Mouse (Mus musculus) G1E (cell line): Measurements from ENCODE around the gene Tuft1. TPM values are rescaled to one million over a fixed set of nuclear protein-coding genes. Genes with fewer than 3 reads are reported as not detected.
"Not testable (repeated sequence)": the region's sequence is repeated elsewhere in the genome, so short reads cannot be mapped to it uniquely, and the experiment has no call there.

Experiments used
- ATAC-seq: 2 replicates; pipeline ENCODE4 v1.8.0; 2016; ENCODE audit warnings: mild to moderate bottlenecking; ENCODE audit not compliant: insufficient number of reproducible peaks, poor library complexity, low FRiP score, severe bottlenecking; ENCODE audit errors: extremely low read depth
- DNase-seq: peaks from one replicate; pipeline ENCODE4 v3.0.0; 2012; ENCODE audit warnings: low spot score
- H3K27me3 ChIP-seq: 2 replicates; pipeline ENCODE4 v1.6.1; 2012; ENCODE audit warnings: mild to moderate bottlenecking, low read length, inconsistent platforms; ENCODE audit not compliant: insufficient read depth
- H3K36me3 ChIP-seq: replicated peaks from 2 replicates; pipeline ENCODE3; 2012; ENCODE audit warnings: mild to moderate bottlenecking, inconsistent platforms
- H3K4me1 ChIP-seq: 2 replicates; pipeline ENCODE4 v1.6.1; 2012; ENCODE audit warnings: low read depth, low read length, inconsistent platforms, mixed read lengths; ENCODE audit not compliant: insufficient read depth
- H3K4me3 ChIP-seq: 2 replicates; pipeline ENCODE4 v1.5.1; 2012; ENCODE audit warnings: low read depth, mild to moderate bottlenecking, inconsistent platforms, low read length, moderate library complexity, mixed read lengths
- H3K9me3 ChIP-seq: replicated peaks from 2 replicates; pipeline ENCODE4 v1.6.1; 2012; ENCODE audit warnings: inconsistent platforms
- CTCF ChIP-seq: IDR thresholded peaks from 2 replicates; pipeline ENCODE4 v1.5.1; 2012; ENCODE audit warnings: low read depth, low read length, inconsistent platforms, mixed read lengths
- POLR2AphosphoS5 ChIP-seq: IDR thresholded peaks from 2 replicates; pipeline ENCODE4 v1.6.1; 2012; ENCODE audit warnings: low read depth, low read length, inconsistent platforms; ENCODE audit not compliant: insufficient replicate concordance
- TAL1 ChIP-seq: conservative IDR thresholded peaks from 2 replicates; pipeline ENCODE4 v1.6.1; 2012; ENCODE audit warnings: low read depth, low read length, inconsistent platforms, mixed read lengths
- polyA plus RNA-seq: library from polyadenylated mRNA; stranded (reverse); fragments of >175 nt; gene quantifications from 2 replicates; pipeline ENCODE4 v1.2.3, GENCODE M21; 2012
- total RNA-seq, 2 experiments: library from RNA; stranded (forward) in 1 of 2; stranded (reverse) in 1 of 2; fragments of 200-1000 nt in 1 of 2; fragments of >200 nt in 1 of 2; fragmentation: Nextera tagmentation in 1 of 2; gene quantifications; 2 replicates each; pipeline ENCODE4 v1.2.3; 2014 to 2017

Tuft1 gene
- total and polyA plus RNA-seq, 3 experiments, result 4.1 to 14.7 (median 6.8) TPM

DNA sequence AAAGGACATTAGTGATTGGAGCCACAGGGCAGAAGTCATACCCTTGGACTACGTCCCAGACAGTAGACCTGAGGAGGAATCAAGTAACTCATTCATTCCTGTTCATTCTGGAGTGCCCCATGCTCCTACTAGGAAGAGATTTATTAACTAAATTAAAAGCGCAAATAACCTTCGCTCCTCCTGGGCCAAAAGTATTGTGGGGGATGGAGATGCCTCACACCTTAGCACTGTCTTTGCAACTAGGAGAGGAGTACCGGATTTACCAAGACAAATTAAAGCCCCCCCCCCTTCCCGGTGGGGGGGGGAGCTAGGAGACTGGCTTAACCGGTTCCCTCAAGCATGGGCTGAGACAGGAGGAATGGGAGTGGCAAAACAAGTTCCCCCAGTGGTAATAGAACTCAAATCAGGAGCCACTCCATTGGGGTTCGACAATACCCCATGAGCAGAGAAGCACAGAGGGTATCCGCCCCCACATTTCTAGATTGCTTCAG lies 20.7 kb upstream of the Tuft1 start:
- Histone ChIP-seq H3K4me1 (peaks cover 40% of the 10 kb centered on the region), H3K36me3 (no peaks in the 10 kb centered on the region), H3K27me3 (peaks cover 49% of the 10 kb centered on the region), H3K9me3 (no peaks in the 10 kb centered on the region), H3K4me3 (no peak overlapping the region)
- ATAC-seq (no peak), DNase-seq (no peak)
- no peak for TF ChIP-seq POLR2AphosphoS5
- TF ChIP-seq CTCF, result no peak

DNA sequence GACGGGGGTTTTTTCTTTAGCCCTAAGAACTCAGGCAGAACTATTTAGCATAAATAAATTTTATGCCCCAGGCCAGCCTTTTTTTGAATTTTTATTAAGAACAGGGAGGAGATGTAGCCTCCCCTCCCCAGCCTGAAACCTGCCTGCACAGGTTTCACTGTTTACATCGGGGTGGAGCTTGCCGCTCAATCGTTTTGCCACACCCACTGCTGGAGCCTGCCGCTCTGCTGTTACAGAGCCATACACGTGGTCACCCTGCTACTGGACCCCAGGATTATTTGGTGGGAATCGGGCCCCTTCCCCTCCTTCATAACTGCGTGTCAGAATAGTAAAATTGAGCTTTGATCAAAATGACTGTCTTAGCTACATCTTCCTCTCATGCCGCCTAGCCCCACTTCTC lies 16.4 kb upstream of the Tuft1 start:
- not testable (repeated sequence) for H3K4me3 ChIP-seq, H3K9me3 ChIP-seq, ATAC-seq, H3K36me3 ChIP-seq, DNase-seq
- Histone ChIP-seq H3K27me3 (peaks cover 30% of the 10 kb centered on the region), H3K4me1 (peaks cover 13% of the 10 kb centered on the region)

DNA sequence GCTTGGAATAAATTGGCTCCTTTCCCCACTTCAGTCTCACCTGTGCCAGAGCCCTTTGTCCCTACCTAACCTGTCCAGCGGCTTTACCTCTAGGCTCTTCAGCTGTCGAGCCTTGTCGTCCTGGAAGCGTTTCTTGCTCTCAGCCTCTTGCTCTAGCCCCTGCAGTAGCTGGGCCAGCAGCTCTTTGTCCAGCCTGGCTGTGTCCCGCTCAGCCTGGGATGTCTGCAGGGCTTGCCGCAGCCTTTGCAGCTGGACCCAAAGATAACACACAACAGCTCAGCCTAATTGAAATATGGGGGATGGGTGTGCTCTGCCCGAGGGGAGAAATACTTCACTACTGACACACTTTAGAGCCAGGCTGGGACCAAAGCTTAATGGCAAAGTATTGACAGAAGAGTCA lies 7.2 kb upstream of the Tuft1 start:
- peak; percentile 70 for TF ChIP-seq TAL1
- Histone ChIP-seq H3K4me3 (peak overlapping the region; percentile 8; the same call in 1 of the 2 replicates), H3K27me3 (peaks cover 14% of the 10 kb centered on the region), H3K4me1 (peaks cover 18% of the 10 kb centered on the region)
- not testable (repeated sequence) for H3K9me3 ChIP-seq, DNase-seq, H3K36me3 ChIP-seq
- ATAC-seq, result peak; percentile 88

DNA sequence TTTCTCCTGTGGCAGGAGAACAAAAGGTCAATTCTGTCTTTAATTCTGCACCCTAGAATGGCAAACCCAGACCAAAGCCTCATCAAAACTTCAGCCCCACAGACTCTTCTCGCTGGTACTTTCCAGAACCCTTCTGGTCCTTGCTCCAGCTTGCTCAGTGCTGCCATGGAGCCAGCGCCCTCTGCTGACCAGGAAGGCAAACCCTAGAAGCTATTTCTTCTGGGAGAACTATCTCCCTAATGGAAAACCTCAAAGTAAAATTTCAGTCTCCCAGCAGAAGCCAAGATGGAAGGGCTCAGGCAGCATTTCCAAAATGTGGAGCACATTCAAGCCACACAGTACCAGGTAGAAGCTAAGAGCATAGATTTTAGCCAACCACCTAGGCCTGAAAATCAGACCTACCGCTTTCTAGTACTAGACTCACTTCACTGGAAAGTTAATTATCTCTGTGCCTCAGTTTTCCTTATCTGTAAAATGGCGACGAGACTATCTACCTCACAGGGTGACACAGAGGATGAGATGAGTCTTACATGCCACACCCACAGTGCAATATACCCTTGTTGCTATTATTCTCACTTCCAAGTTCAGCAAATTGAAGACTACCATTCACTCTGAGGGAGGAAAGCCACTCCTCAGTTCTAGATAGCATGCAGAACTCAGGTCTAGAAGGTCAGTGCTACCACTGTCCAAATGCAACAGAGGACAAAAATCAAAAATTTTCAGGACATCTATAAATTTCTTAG lies 6.6 kb upstream of the Tuft1 start:
- H3K9me3 ChIP-seq, H3K4me3 ChIP-seq, ATAC-seq, DNase-seq, H3K36me3 ChIP-seq: not testable (repeated sequence)
- H3K27me3 ChIP-seq, result peaks cover 14% of the 10 kb centered on the region
- H3K4me1 ChIP-seq, result peaks cover 18% of the 10 kb centered on the region

DNA sequence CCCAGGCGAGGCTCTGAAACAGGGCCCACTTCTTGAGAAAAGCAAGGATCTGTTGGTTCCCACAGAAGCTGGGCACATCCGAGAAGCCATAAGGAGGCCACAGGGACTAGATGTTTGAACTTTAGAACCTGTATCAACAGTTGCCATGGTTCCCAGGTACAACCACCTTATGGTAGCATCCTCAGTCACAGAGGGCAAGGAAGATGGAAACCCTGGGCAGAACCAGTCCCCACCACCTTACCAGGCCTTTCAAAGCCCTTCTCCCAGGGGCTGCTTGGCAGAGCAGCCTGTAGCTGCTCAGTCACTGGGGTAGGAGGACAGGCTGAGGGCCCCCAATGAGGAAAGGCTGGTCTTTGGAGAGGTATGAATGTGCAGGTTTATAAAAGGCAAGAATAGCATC lies 2.2 kb upstream of the Tuft1 start:
- not testable (repeated sequence) for H3K4me3 ChIP-seq, ATAC-seq, H3K27me3 ChIP-seq, H3K9me3 ChIP-seq, H3K36me3 ChIP-seq, DNase-seq
- peaks cover 28% of the 10 kb centered on the region for H3K4me1 ChIP-seq

DNA sequence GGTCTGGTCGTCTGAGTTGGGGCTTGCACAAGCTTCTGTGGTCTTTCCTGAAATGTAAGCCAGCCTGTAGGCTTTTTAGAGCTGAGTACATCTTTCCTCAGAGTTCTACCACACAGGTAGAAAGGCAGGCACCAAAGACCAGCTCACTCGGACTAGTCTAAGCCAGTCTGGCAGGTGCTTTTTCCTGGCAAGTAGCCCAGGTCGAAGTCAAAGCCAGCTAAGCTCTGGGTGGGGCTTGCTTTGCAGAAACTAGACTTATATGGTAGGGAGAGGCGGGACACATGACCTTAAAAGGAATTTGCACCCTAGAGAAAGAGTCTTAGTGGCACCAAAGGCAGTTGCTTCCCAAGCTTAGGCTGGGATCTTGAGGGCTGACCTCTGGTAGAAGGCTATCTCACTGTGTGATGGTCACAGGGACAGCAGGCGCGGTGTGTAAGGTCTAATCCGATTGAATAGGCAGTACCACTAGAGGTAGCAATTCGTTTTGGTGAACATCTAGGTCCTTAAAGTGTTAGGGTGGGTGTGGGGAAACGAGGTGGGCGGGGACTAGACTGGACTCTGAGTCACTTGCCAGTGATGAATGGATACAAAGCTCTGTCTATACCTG lies 573 bp upstream of the Tuft1 start:
- H3K36me3 ChIP-seq, H3K27me3 ChIP-seq, H3K9me3 ChIP-seq: not testable (repeated sequence)
- ATAC-seq (peak; percentile 59), DNase-seq (peak; percentile 34)
- H3K4me1 ChIP-seq, result peaks cover 21% of the 10 kb centered on the region
- H3K4me3 ChIP-seq, result peak overlapping the region; percentile 60; the same call in 1 of the 2 replicates

DNA sequence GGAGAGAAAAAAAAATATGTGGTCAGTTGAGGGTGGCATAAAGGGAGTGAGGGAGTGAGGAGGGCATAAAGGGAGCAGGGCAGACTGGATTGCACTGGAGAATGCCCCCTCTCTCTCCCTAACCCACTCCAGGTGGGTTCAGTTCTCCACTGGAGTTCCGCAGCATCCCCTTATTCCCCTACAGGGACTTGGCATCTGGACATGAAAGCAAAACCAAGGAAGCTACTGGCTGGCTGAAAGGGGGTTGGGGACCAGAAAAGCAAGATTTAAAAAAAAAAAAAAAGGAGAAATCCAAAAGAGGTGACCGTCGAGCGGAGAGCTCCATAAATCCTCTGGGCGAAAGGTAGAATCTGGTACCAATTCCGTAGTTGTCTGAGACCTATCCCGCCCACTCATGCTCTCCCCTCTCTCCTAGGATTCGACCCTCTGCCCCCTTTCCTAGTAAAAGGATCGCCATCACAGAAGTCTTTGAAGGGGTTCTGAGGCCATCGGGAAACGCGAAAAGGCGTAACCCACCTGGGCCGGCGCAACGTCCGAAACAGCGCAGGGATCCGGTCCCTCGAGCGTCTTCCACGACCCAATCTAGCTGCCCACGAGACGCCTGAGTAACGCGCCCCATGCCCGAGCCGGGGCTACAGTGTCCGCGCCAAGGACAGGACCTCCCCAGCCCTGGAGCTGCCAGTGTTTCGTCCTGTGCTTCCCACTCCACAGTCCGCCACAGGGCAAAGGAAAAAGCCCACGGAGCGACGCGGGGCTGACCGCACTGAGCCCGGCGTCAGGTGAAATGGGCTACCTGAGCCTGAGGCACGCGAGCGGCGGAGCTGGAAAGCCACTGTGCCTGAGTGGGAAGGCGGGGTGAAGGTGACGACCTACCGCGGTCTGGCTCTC lies 576 bp downstream of the Tuft1 start:
- ATAC-seq, H3K36me3 ChIP-seq, H3K9me3 ChIP-seq, H3K27me3 ChIP-seq, DNase-seq: not testable (repeated sequence)
- Histone ChIP-seq H3K4me3 (peak overlapping the region; percentile 68), H3K4me1 (peaks cover 21% of the 10 kb centered on the region)

DNA sequence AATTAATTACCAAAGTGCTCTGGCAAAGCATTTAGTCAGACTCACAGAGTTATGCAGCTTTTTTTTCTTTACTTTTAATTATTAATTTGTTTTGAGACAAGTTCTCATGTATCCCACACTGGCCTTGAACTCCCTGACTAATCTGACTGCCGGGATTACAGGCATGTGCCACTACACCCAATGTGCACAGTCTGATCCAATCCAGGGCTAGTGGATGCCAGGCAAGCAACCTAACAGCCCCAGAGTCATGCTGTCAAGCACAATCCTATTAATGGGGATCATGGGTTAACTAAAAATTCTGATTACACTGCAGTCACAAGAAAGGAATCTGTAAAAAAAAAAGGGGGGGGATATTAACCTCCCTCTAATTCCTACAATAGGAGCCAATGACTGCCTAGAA lies 4.7 kb downstream of the Tuft1 start:
- not testable (repeated sequence) for H3K27me3 ChIP-seq, ATAC-seq, H3K36me3 ChIP-seq, H3K4me3 ChIP-seq, H3K9me3 ChIP-seq, DNase-seq
- peaks cover 30% of the 10 kb centered on the region for H3K4me1 ChIP-seq
